Mouse (Mus musculus): Measurements from ENCODE around the gene Zfp683.

Zfp683 gene

DNA sequence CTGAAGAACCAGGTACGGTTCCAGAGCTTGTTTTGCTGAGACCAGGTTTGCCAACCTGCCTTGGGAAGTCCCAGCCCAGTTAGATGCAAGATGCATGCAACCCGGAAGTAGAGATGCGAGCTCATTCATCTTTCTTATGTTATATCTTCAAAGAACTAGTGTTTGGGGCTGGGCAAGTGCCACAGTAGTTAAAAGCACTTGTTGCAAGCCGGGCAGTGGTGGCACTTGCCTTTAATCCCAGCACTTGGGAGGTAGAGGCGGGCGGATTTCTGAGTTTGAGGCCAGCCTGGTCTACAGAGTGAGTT, 37.5 kb downstream of the Zfp683 start:
- no peak for DNase-seq (ENCODE audit: low spot score in 2 of 2)

DNA sequence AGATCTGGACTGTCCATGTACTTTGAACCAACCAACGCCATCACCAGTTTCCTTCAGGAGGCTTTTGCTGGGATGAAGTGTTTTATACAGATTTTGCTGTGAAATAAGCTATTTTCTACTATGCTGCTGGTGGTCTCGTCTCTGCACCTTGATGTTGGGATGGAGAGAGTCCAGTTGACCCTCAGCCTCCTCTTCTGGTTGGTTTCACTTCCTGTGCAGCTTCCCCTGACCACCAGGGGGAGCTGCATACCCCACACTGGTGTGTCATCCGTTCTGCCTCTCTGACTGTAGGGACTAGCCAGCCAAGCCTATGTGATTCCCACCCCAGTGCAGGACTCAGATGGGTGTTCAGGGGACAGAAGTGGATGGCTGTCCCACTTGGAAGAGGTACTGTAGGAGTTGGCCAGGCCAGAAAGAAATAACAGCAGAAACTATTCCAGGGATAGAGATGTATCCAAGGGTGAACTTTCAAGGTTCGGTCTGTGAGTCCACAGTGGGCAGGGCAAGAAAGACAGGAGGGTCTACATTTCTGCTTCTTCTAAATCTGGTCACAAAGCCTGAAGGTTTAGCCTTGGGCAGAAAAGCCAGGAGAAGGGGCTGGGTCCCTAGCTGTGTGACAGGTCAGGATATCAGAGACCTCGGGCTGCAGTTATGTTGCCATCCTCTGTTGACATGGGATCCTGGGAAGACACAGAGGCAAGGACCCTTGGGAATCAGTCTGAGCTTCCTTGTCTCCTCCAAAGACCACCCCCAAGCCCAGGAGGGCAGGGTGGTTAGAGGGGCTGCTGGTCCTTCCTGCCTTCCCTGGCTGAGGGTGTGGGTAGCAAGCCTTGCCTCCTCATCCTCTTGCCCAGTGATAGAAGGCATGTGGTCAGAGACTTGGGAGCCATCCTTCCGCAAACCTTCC, 39.0 kb downstream of the Zfp683 start:
- no peak for DNase-seq (ENCODE audit: low spot score in 2 of 2)

DNA sequence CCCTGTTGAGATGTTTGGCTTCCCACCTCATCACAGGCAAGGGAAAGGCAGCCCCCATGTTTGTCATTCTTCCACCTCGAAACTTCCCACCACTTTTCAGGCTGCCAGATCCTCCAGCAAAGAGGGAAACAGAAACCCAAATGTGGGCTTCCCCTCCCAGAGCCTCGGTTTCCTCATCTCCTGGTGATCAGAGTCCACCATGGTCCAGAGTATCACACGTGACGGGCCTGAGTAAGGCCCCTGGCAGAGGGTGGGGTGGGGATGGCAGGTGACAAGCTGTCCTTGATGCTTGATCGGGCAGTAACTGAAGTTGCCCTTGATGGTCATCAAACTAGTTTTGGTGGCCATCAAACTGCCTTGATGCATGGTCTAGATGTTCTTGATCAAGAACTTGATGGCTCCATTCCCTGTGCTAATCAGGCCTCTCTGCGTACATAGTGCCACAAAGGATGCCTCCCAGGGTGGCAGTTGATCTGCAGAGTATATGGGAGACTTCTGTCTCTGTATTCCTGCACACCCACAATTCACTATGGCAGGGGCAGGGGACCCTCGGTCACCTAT, 40.4 kb downstream of the Zfp683 start:
- DNase-seq (ENCODE audit: low spot score in 2 of 2): no peak

DNA sequence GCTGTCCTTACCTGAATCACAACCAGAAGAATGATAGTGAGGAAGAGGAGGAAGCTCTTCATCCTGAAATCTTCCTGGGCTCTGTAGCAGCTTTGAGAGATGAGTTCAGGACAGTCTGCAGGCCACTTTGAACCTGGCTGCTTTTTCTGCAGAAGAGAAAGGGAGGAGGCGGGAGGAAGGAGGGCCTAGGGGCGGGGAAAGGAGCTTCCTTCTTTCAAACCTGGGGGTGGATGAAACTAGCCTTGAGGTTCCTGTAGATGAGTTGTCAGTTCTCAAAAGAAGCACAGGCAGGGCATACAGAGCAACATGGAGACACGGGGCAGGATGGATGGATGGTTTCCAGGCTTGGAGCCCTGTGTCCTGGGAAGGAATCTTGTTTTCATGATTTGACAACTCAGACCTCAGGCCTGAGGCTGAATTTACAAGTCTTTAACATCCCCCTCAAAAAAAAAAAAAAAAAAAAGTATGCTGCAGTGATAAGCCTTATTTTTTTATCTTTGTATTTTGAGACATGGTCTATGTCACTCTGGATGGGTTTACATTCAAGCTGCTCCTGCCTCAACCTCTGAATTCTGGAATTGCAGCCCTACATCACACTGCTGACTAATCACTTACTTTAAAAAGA, 41.4 kb downstream of the Zfp683 start, which contains the start of gene Cd52:
TSS of gene Cd52 (minus strand) at position 160 of the 625 bp plus-strand sequence.
- DNase-seq (ENCODE audit: low spot score in 2 of 2): no peak

DNA sequence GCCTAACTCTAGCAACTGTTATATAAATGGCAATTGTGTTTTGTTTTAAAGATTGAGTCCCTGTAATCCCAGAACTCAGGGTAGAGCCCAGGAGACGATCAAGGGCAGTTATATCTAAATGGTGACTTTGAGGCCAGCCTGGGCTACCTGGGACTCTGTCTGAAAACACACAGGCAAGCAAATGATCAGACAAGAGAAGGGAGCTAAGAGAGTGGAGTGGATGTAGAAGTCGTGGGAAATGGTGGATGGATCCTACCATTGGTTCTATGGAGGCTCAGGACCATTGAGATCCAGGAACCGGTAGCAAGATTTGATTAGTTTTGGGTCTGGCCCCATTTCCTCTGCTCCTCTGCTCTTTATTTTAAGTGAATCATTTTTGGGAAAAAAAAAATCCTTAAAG, 42.5 kb downstream of the Zfp683 start:
- DNase-seq (ENCODE audit: low spot score in 2 of 2): no peak

DNA sequence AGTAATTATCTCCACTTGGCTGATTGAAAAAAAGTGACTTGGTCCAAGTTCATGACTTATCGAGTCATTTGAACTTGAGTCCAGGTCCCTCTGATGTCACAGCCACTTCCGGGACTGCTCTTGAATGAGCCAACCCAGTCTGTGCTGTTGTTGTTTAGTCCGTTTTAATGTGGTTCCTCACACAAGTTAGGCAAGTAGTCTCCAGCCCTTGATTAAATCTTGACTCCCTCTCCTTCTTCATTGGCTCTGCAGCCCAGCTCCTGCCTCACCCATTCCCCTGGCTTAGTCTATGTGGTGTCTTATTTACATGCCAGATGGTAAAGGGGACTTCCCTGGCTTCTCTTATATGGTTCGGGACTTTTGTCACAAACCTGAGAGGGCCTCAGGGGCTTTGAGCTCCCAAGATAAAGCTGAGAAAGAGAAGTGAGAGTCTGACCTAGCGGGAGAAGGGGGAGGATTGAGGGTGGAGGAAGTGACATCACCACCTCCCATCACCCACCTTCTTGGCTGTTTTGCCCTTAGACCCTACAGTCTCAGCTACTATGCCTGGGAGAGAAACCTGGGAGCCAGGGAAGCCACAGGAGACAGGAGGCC, 43.5 kb downstream of the Zfp683 start:
- no peak for DNase-seq (ENCODE audit: low spot score in 2 of 2)

DNA sequence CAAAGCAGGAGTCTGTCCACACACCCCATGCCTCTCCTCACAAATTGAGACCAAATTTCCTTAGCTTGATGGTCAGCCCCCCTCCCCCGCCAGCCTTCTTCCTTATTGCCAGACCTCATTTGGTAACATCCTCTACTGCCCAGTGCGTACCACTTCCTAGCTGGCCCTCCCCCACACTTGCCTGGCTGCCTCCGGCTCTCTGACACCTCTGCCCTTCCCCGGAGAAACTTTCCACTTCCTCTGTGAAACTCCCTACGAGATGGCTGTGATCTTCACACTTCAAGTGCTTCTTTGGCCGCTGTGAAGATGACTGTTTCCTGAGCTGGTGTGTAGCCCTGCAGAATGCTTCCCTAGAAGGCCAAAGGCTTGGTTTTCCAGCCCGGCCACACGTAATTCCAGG, 45.0 kb downstream of the Zfp683 start:
- peak in 1 of 2 experiments; percentile 57 for DNase-seq (ENCODE audit: low spot score in 2 of 2)

DNA sequence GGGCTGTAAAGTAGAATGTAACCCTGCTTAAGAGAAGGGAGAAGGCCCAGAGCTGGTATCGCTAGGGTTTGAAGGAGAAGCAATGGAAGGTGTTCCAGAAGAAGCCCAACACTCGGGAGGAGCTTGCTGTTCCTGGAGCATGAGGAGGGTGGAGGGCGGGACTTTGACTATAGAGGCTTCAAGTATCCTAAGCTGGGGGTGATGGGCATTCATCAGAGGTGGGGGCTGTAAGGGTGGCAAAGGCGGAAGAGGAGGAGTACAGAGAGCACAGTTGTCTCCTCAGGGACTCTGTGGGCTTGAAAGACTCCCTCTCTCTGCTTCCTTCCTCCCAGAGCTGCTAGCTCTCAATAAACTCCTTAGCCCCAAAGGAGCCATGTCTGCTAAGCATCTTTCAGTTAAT, 46.6 kb downstream of the Zfp683 start:
- DNase-seq (ENCODE audit: low spot score in 2 of 2): no peak

DNA sequence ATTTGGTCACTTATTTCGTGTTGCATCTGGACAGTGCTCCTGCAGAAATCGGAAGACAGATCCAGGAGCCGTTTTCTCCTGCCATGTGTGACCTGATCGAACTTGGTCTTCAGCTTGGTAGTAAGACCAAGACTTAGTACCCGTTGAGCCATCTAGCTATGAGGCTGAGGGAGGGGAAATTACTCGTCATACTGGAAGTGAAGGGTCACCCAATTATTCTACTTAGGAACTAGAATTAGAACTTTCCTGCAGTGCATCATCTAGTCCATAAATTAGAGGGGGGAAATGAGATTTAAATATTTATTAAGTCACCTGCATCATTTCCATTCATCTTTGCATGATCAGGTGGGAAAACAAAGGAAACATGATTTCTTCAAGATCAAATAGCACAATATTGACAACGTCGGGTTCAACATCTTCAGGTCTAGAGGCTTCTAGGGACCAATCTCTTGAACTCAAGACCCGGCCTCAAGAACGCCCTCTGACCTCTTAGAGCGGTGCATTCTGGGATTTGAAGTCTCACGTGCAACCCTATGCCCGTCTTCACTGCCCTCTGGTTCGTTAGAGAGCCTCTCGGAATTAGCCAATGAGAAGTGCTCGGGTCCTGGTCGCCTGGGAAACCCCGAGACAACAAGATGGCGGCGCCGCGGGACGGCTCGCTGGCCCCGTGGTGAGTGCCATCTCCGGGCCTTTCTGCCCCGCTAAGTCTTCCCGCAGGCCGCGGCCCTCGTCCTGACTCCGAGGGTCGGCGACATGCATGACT, 48.5 kb downstream of the Zfp683 start, which contains the start of gene Ubxn11:
TSS of gene Ubxn11 (plus strand) at position 592 of the 763 bp plus-strand sequence.
- DNase-seq (ENCODE audit: low spot score in 2 of 2): peak; percentile 87 to 88

DNA sequence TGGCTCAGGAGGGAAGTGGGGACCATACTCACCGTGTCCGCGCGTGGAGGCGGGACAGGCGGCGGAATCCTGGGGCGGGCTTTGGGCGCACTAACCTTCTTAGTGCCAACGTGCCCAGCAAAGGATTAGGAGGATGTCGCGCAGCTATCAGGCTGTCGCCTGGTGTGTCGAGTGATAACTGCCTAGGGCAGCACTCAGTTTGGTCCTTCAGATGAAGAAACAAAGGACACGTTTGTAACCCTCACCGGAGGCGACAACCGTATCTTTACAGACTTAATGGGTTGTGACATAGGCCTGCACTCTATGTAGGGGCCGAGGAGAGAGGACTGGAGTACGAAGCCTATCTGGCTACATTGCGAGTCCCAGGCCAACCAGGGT, 49.1 kb downstream of the Zfp683 start:
- no peak for DNase-seq (ENCODE audit: low spot score in 2 of 2)

DNA sequence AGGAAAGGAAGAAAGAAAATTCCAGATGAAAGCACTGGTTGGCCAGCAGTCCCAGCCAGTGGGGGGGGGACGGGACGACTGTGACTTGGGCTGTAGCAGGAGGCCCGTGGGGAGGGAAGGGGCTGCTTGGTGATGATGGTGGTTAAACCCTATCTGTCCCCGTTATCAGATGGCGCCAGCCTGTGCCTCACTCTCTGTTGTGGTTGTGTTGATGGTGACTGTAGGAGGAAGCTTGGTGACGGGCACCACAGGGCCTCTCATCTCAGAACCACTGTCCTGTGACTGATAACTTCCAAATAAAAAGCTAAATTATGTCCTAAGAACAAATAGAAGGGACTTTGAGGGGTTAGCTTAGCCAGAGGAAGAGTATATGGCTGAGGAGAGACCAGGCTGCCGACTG, 52.5 kb downstream of the Zfp683 start:
- no peak for DNase-seq (ENCODE audit: low spot score in 2 of 2)

DNA sequence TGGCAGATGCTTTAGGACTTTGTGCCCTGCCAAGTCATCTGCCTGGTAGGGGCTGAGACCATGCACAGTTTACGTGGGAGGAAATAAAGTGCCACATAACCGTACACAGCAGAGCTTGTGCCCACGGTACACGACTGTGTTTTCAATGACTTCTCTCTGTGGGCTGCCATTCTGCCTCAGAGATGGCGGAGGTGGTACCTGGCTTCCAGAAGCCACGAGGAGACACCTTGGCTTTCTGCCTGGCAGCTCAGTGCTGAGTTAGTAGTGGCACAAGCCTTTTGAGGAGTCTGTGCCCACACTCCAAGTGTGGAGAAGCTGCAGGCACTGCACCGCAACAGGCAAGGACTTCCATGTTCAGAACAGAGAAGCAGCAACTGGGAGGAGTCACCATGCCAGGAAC, 54.1 kb downstream of the Zfp683 start:
- no peak for DNase-seq (ENCODE audit: low spot score in 2 of 2)

DNA sequence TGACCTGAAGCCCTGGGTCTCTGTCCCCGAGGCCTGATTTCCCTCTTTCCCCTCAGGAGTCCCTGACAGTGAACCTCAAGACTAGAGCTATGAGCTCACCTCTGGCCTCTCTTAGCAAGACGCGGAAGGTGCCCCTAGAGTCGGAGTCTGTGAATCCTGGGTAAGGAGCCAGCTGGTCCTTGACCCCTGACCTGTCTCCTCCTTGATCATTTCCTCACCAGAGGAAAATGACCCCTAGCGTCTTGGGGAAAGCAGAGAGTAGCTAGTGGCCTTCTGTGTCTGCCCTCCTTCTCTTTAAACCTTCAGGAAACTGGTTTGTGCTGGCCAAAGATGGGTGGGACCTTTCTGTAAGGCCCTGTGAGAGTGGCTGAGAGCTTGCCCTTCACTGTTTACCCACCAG, 54.6 kb downstream of the Zfp683 start:
- no peak for DNase-seq (ENCODE audit: low spot score in 2 of 2)

Data from frontal cortex, postnatal 10 days (tissue).